Mouse (Mus musculus): Measurements from ENCODE around the gene Mta1.

DNA sequence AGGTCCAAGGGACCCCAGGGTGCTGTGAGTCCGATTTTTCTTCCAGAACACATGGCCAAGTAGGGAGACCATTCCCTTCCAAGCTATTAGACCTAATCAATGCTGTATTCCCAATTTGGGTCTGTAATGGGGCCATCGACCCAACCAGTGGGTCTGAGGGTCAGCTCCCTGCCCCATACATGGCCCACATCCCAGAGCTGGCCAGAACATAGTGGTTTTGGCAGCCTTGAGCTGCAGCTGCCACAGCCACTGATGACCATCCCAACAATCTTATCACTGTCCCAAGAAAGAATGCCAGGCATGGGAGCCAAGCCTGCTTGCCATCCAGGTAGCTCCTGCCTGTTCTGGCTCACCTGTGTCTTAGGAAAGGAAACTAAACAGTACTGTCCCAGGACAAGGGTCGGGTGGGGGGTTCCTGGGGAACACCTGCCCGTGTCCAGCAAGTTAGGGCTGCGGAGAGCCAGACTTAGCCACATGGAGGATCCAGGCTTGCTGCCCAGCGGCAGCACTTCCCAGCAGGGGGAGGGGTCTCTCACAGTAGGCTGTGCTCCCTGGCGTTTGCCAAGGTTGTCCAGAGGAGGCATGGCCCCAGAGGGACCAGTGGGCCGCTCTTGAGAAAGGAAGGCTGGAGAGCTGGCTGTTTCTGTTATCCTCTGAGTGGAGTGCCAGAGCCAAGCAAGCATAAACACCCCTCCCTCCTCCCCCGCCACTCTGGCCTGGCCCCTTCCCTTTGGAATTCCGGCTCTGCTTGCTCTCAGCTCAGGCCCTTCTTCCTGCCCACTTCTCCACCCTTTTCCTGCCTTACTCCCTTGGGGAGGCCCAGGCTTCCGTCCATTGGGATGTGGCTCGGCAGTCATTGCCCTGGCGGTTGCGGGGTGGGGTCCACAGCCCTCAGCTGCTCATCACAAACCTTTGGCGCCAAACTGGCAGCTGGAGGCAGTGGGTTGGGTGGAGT is 44.2 kb downstream of the Mta1 start:
- TF ChIP-seq CTCF (IDR thresholded peaks at IDR 0.05; ENCODE audit: extremely low read depth, insufficient read length, insufficient replicate concordance, low read depth, low read length) (no peak), POLR2A (IDR thresholded peaks at IDR 0.05; ENCODE audit: low read depth, low read length) (no peak)

All from small intestine, adult 2 months (tissue).